Mouse (Mus musculus) thymus, postnatal 10 days (tissue): ENCODE data around the gene Sgpp2.

Experiments
- DNase-seq, 2 experiments: peaks; one replicate each; pipeline ENCODE4 v3.0.0; 2021; ENCODE audit warnings: low spot score in 2 of 2

Gene Sgpp2

DNA sequence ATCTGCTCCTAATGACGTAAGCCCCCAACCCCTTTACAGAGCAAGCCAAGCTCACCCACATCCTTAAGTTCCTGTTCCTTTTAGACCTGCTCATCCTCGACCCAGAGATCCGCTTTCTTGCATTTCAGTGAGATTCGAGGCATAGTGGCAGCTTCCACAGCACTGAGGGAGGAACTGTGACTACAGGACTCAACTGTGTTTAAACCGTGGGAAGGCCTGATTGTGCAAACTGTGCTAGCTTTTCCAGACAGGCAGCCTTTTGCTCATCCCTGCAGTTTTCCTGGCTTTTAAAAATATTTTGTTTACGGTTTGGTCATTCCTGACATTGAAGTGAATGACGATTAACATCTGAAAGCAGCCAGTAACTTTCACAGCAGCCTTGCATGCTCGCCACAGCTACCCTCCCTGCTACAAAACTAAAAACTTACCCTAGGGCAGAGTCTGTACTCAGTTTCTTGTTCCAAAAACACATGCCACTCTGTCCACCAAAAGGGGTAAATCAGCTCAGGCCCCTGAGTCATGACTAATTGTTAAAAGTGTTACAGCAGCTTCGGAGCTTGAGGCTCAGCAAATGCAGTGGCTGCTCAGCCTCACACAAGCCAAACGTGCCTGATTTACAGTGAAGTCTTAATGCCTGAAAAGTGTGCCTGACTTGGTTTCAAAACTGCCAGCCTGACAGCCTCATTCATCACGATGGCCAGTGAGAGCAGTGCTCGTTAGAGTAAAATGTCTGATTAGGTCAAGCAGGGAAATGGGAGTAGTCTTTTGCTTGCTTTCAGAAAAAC is 141.1 kb downstream of the Sgpp2 start:
- DNase-seq = no peak

GRCm38 (mm10) chr1:78452544-78452943 is 142.4 kb downstream of the Sgpp2 start:
- DNase-seq = no peak

GRCm38 (mm10) chr1:78453886-78454285 is 143.7 kb downstream of the Sgpp2 start:
- DNase-seq = no peak

DNA sequence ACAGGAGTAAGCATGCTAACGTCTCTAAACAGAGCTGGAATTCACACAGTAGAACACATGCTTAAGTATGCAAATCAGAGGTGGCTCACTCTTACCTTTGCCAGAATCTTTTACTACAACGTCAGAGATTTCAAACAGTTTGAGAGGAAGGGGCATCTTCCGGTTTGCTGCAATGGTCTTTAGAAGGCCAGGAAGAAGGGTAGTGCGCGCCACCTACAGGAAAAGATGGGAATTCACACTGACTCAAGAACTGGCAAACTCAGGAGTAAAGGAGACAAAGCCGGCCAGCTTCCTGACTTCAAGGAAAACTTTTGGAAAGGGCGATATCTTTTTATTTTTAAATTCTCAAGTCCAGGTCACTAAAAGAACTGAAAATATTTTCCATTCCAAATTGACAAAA is 144.5 kb downstream of the Sgpp2 start:
- DNase-seq = peak in 1 of 2 experiments; percentile 9
